Mouse (Mus musculus) spleen, postnatal 14 days (tissue): ENCODE results near the gene Adar.

Experiments
- DNase-seq, 2 experiments: peaks; one replicate each; pipeline ENCODE4 v3.0.0; 2021 to 2022; ENCODE audit warnings: low spot score in 2 of 2

The Adar gene

DNA sequence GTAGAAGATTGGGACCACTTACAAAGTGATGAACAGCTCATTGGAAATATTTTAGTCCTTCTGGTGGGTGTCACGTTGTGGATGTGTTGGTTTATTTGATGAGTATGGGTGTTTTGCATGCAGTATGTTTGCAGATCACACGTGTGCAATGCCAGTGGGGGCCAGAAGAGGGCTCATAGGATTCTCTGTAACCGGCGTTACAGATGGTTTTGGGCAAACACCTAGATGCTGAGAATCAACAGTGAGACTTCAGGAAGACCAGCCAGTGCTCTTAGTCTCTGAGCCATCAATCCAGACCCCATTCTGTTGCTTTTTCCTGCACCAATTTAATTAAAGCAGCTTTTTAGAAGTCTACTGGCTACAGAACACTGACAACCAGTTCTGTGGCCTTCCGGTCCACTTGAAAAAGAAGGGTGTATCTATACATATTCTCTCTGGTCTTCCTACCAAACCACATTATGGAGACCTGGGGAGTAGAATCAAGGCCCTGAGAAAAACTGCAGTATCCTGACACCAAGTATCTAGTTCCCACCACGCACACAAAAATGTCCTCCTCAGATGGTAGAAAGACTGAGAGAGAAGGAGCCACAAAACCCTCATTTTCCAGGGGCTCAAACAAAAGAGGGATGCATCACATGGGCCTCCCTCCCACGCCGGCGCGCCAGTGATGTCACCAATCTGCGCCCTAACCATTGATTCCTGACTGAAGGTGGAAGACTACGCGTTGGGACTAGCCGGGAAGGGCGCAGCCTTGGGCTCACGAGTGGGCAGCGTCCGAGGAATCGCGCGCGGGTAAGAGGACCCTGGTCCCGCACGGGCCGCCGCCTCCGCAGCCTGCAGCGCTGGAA lies at the start of gene Adar:
Gene Adar, plus strand, starts transcription at position 664 of the 848 bp plus-strand sequence.
- DNase-seq, result peak; percentile 21 to 60

DNA sequence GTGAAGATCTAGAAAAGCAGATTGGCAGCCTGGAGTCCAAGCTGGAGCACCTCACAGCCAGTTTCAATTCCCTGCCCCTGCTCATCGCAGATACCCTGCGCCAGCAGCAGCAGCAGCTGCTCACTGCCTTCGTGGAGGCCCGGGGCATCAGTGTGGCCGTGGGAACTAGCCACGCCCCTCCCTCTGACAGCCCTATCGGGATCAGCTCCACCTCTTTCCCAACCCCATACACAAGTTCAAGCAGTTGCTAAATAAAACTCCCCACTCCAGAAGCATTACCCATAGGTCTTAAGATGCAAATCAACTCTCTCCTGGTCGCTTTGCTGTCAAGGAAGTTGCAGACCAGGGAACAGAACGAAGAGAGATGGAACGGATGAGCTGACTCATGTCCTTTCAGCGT lies 47.7 kb upstream of the Adar start:
- DNase-seq, result no peak

DNA sequence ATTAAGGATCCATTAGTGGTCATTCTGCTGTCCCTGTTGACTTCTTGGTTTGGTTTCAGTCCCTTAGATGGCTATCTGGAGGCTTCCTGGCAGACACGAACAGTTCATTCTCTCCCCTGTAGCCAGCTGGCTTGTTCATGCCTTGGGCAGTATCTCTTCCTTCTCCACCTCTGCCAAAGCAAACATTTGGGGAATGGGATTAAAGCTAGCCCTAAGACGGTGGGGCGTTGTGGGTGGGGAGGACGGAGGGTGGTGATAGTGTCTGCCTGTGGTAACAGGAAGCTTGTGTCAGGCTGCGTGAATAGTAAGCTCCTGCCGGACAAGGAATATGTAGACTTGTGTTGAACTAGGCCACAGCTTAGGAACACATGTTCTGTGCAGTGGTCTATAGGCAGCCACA lies 43.5 kb upstream of the Adar start:
- DNase-seq, result no peak

DNA sequence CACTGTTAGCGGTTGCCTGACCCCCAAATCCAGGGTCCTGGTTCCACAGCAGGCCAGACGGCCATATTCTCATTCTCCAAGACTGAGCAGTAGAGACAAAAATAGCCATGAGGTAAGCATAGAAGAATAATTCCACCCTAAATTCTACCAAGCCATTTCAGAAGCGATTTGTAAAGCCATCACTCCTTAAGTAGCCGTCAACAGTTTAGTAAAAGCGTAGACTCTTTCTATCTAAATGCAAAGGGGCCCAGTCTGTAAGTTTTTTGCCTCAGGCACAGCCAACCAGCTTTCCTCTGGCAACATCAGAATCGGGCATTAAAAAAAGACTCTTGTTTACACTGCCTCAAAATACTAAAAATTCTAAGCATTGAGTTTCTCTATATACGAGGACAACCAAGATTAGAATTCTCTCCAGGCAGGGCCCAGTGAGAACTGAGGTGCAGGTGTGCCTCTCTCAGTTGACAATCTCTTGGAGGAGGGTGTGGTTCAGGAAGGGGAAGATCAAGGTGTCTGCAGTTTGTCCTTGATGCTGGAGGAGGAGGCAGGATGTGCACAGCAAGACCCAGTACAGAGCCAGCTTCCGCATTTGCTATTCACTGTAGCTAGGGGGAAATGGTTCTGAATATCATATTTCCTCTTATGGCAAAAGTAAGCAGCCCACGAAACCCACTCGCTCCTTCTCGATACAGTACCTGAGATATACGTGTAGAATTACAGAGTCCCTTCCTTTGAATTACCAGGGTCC lies 42.1 kb upstream of the Adar start:
- DNase-seq, result no peak

DNA sequence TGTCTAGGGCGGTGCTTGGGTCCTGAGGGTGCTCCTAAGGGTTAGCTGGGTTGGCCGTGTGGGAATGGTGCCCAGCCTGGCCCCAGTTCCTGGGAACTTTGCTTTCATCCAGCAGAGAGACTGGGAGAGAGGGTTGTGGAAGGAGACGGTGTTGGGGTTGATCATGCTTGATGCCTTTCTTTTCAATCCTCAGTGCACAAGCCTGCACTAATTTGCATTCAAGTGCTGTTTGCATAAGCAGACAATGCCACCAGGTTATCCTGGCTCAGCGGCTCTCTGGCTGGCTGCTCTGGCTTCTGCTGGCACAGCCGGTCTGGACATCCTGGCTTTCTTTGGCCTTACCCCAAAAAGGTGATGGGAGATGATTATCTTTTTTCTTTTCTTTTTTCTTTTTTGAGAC lies 37.2 kb upstream of the Adar start:
- DNase-seq, result no peak

DNA sequence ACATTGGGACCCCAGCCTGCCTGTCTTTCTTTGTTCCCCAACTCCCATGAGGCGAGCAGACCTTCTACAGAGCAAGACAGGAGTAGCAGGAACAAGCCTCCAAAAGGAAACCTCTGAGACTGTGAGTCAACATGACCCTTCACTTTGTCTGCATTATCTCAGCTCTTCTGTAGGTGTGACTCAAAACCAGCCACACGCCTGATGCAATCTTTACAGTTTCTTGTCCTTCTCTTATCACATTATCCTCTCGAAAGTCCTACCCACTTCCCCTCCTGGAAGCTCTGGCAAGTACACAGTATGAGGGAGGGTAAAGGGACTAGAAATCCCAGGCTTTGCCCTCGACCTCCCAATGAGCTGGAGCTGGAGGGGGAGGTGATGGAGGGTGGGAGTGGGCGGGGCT lies 28.8 kb upstream of the Adar start:
- no peak for DNase-seq

DNA sequence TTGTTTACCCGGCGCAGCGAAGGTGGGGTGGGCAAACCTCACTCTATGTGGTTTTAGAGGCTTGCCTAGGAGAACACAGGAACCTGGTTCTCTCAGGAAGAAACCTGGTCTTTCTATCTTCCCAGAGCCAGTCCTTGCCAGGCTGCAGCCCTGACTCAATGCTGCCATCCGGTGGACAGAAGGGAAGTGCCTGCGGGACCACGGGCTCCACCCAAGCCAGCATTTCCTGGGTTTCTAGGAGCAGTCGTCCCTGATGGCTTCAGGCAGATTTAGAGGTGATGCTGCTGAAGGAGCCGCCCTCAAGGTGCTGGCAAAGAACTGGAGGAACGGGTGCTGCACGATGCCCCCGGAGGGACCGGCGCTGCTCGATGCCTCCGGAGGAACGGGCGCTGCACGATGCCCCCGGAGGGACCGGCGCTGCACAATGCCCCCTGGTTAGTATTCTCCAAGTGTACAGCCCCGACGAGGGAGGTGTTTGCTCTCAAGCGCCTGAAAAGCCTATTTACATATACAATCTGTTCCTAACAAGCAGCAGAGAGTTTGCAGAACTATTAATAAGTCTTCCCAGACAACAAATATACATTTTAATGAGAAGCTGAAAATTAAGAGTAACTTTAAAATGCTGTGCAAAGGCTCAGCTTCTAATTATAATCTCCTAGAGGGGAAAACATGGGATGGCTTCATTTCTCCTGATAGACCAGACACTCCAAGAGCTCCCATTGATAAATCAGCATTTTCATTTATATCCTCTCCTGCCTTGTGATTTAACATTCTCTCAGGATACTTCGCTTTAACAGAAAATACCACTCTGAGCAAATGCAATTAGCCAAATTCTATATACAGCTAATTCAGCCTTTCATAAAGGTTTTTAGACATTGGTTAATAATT lies 25.9 kb upstream of the Adar start:
- peak; percentile 31 to 63 for DNase-seq

DNA sequence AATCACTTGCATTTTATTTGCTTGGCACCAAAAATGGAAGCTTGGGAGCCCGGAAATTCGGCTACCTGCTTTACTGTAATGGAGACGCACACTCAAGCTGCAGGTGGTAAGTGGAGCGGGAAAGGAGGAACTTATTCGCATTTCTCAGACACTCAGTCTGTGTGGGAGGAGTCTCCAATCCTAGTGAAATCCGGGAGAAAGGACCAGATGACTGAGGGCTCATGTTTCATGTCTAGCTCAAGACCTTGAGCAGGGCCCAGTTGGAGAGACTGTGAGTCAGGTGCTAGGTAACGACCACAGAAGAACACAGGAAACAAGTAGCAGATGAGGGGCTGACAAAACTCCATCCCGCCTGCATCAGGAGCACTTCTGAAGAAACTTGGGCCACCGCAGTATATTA lies 23.0 kb upstream of the Adar start:
- DNase-seq, result no peak

DNA sequence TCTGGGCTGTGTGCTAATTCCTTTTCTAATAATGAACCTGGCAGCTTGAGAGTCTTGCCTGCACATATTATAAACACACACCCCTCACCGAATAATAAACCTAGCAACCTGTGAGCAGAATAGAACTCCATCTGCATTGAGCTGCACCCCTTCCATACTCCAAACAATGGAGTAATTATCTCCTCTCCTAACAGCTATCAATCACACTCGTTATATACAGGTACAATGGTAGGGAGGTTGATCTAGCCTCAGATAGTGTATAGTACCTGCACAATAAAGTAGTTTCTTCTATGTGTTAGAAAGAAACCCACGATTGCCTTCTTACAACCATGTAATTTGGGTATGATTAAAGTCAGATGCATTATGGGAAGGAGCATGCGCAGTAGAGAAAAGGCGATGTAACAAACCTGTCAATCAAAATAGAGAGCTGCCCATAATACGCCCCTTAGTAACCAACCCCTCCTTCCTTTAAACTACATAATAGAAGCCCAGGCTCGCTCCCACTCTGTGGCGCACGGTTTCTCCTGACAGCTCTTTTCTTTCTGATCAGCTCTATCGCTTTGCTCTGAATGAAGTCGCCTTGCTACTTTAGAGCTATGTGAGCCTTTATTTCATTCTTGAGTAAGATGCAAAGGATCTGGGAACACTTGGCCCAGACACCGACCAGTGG lies 18.5 kb upstream of the Adar start:
- DNase-seq, result no peak

DNA sequence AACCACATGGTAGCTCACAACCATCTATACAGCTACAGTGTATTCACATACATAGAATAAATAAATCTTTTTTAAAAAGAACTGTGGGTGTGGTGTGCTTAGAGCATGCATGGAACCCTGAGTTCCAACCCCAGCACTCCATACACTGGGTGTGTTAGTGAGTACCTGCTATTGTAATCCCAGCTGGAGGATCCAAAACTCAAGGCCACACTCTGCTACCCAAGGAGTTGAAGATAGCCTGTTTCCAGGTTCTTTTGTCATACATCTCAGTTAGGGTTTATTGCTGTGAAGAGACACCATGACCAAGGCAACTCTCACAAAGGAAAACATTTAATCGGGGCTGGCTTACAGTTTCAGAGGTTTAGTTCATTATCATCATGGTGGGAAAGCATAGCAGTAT lies 15.9 kb upstream of the Adar start:
- DNase-seq, result no peak

DNA sequence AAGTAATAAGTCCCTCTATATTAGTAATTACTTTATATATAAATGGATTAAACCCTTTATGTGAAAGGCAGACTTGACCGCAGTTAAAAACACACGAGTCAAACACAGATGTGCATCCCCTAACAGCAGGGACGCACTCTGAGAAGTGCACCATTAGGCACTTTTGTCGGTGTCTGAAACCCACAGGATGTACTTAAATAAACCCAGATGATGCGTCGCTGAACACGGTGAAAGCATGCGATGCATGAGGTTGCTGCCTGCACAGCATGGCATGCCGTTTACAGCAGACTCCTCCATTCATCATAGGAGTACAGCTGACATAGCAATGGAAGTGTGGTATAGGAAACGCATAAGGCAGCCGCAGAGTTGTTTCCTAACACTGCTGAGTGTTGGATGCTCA lies 14.4 kb upstream of the Adar start:
- no peak for DNase-seq

DNA sequence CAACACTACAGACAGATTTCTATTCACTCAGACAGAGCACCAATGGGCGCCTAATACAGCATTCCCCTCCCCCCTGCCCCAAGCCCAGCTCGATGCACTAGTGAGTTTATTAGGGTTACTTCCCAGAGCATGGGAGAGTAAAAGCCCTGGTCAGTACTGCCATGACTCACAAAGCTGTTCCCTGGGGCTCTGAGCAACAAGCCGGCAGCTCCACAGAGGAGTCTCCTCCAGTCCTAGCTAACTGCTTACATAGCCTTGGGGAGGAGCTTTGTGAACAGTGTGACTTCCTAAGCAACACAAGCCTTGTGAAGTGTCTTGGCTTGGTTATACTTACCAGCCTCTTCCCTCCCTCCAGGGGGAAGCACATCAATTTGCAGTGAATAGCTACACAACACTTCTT lies 11.2 kb upstream of the Adar start:
- DNase-seq, result no peak

DNA sequence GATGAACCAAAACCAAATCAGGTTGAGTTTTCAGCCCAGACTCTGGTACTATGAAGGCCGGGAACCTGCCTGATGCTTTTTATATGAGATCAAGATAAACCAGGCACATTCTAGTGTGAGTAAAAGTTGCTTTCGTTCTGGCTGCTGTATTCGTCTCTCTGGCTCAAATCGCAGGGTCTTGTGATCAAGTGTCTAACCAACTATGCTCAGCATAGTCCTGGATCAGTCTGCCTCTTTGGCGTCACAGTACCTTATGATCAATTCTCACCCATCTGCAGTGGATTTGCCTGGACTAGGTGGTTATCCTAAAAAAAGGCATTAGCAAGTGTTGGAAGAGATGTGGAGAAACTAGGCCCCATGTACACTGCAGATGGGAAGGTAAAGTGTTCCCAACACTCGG lies 10.8 kb upstream of the Adar start:
- no peak for DNase-seq

DNA sequence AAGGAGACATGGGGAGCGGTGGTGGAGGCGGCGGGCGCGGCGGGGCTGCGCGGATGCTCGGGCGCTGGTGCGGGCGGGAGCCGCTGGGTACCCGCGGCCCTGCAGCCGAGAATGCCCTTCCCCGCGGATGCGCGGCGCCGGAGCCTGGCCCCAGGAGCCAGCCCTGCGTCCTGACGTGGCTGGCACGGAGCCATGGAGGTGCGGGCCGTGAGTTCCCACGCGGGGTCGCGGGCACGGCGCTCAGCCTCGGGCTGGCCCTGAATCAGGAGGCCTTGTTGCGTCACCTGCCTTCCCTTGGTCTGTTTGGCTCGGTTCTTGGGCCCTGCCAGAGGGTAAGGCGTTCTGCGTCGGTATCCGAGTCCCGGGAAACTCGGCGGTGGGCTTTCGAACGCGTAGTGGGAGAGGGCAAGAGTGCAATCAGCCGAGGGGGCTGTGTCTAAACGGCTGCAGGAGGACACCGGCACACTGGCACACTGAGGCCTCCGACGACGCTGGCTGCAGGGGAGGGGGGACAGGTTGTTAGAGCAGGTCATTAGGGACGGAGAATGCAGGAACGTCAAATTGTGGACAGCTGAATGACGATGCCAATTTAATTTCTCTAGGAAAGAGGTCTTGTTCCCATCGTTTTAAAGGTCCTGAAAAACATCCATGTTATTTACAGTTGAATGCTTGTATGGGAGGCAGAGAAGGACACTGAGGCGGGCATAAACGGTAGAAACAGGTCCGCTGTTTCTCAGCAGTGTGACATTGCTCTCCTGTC lies 565 bp downstream of the Adar start:
- DNase-seq, result peak in 1 of 2 experiments; percentile 15

DNA sequence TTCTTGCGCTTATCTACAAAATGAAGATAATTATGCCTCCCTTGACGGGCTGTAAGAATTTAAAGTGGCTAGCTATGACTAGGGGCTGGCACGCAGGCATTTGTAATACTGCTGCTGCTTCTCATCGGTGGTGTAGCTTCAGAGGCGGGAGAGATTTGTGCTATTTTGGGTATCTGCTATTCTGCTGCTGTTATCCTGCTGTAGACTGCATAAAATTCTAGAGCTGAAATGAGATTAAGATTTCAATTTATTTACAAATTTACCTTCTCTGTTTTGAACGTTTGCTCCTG lies 1.1 kb downstream of the Adar start:
- no peak for DNase-seq

DNA sequence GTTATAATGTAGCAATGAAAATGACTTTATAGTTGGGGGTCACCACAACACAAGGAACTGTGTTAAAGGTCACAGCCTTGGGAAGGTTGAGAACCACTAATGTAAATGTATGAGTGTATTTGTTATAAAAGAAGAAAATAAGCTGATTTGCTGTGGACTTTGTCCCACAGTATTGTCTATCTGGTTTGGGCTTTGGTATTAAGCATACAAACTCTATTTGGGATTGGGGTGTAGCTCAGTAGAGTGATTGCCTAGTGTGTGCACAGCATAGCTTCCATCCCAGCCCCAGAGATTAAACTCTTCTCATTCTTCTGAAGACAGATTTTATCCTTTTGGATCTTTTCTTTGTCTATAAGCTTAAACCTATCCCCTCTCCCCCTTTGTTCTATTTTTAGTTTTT lies 7.2 kb downstream of the Adar start:
- no peak for DNase-seq

DNA sequence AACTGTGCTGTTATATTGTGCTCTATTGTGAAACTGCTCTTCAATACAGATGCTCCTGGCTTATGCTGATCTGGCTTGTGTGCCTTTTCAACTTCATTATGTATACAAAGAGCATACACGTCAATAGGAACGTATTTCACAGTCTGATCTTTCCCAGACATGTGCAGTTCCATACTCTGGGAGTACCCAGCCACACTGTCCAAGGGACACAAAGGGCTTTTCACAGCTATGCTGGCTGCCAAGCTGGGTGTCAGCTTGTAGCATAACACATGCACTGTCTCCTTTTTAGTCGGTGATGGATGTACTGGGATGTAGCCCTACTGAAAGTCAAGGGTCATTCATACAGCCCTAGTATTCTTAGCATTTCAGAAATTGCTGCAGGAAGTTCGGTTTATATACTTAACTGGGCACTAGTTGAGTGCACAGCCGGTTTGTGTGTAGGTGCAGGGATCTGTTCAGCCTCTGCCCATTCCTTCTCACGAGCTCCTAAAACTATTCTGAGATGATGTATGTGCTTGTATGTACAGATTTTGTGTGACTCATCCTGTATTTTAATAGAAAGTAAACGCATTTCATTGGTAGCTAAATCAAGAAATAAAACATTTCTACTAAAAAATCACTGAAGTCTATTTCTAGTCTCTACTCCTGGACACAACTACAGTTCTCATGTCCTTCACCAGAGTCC lies 8.7 kb downstream of the Adar start:
- no peak for DNase-seq

DNA sequence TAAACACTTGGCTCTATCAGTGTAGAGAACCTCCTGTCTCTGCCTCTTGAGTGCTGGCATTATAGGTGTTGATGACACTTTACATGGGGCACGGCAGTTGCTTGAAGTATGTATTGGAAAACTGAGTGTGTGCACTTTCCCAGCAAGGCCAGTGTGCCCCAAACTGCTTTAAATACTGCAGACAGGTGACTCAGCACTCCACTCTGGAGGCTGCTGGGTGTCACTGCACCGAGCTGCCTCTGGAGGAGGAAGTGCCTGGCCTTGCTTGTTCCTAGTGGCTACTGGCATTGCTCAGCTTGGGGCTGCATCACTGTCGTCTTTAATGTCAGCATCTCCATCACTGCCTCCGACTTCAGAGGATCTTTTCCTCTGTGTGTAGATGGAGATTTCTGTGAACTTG lies 12.2 kb downstream of the Adar start:
- peak in 1 of 2 experiments; percentile 45 for DNase-seq

DNA sequence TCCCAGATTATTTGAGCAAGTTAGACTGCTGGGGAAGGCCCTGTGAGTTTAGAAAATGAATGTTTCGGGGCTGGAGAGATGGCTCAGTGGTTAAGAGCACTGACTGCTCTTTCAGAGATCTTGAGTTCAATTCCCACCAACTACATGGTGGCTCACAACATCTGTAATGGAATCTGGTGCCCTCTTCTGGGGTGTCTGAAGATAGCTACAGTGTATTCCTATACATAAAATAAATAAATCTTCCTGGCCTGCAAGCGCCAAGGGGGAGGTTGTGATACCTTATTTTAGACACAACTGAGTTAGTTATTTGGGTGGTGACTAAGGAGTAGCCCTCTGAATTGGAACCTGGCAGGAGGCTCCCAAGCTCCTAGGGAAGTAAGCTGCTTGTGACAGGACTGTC lies 14.0 kb downstream of the Adar start:
- no peak for DNase-seq
